Mouse (Mus musculus) lung, adult 2 months (tissue): ENCODE results near the gene Net1.
"Not testable (repeated sequence)": the region's sequence is repeated elsewhere in the genome, so short reads cannot be mapped to it uniquely, and the experiment has no call there.

Experiments
- CTCF ChIP-seq: fragments of 200-500 bp; IDR thresholded peaks from 2 replicates; pipeline ENCODE4 v1.5.1; 2011; ENCODE audit warnings: mild to moderate bottlenecking, low read length, control low read depth; ENCODE audit not compliant: insufficient read depth
- POLR2A ChIP-seq: fragments of 200-500 bp; IDR thresholded peaks from 2 replicates; pipeline ENCODE4 v1.6.1; 2011; ENCODE audit warnings: low read depth, mild to moderate bottlenecking, control low read depth, low read length, borderline replicate concordance; ENCODE audit errors: extremely low read depth

- TF ChIP-seq POLR2A, CTCF: not testable (repeated sequence)
Observed at GRCm38 (mm10) chr13:3833644-3834043, 84.4 kb downstream of the Net1 start.
